Mouse (Mus musculus): ENCODE results near the gene Kcnk7. TPM values are rescaled to one million over a fixed set of nuclear protein-coding genes. Genes with fewer than 3 reads are reported as not detected.

Gene Kcnk7
- polyA plus RNA-seq (2017; shearing (Covaris generic)), result 2.1 TPM

DNA sequence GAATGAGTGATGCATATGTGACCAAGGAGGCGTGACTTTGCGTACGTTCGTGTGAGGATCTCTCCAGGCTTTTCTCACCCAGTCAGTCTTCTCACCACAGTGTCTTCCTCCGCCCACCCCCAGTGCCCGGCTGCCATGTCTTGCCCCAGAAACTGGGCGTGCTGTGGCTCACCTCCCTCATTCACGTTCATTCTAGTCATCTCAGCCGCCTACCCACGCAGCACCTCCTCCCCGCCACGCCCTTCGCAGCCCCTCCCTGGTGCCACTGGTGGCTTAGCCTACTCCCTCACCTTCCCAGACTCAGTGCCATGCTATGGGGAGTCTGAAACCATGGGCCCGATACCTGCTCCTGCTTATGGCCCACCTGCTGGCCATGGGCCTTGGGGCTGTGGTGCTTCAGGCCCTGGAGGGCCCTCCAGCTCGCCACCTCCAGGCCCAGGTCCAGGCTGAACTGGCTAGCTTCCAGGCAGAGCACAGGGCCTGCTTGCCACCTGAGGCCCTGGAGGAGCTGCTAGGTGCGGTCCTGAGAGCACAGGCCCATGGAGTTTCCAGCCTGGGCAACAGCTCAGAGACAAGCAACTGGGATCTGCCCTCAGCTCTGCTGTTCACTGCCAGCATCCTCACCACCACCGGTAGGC, at the start of gene Kcnk7:
Gene Kcnk7, plus strand, starts transcription at position 205 of the 638 bp plus-strand sequence.

DNA sequence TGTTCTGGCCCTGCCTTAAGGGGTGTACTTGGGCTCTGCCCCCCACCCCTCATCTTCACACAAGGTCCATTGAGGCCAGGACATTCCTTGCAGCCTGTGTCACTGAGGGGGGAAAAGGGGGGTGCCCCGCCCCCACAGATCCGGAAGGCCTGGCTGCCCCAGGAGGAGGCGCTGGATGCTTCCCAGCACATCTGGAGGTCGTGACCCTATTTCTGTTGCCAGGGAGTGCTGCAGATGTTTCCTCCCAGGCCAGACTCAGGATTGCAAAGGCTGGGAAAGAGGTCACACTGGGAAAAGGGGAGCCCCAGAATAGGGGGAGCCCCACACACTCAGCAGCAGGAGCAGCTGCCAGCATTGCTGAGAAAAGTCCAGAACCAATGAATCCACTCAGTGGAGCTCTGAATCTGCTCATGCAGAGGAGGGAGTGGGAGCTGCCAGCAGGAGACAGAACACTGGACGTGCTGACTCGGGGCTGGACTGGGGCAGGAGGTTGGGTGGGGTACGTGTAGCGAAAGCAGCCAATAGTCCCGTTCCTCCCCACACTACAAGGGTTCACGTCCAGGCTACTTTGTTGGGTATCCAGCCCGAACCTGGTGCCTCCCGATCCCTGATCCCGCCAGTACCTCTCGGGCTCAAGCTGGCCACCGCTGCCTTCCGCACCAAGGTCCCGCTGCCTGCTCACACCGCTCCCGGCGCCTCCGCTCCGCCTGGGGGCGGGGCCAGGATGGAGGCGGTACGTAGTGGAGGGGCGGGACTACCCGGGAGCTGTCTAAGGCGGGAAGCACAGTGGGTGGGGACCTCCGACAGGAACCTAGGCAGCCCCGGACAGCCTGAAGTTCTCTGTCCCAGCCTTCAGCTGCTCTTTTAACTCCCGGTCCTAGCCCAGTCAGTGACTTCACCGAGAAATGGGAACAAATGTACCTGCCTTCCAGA, 40.9 kb upstream of the Kcnk7 start, which contains the start of gene Sipa1:
Gene Sipa1, minus strand, starts transcription at position 727 of the 933 bp plus-strand sequence.

DNA sequence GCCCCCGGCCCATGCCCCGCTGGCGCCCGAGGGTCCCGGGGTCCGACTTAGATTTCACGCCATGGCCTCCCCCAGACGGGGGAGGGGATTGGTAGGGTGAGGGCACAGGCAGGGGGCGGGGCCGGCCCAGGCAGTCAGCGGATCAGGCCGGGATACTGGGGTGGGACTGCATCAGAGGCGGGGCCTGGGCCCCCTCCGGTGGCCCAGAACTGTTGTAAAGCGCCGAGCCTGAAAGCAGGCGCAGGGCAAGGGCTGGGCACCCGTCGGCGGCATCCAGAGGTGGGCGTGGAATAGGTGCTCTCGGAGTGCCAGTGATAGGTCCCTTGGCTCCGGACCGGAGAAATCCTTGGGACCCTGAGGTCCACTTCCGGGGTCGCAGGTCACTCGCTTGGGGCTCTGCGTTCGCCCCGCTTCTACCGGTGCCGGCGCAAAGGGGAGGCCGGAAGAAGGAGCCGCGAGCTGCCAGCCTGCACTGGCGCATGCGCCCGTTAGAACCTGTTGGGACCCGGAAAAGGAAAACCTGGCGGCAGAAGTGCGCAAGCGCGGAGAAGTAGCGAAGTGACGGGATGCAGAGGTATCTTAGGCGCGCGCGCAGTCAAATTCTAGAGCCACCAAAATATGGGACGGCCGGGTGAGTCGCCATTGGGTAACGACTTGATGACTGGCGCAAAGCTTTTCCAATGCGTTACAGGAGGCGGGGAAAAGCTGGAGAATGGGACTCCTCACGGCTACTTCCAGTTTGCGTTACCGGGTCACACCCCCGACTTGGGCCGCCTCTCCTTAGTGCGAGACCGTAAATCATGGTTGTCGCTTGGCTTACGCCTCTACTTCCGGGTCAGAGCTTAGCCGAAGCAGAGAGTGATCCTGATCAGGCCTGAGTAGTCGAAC, 15.7 kb upstream of the Kcnk7 start, which contains the start of the genes Map3k11 and Pcnx3:
Gene Map3k11, plus strand, starts transcription at position 543 of the 888 bp plus-strand sequence.
Gene Pcnx3, minus strand, starts transcription at position 709 of the 888 bp plus-strand sequence.

DNA sequence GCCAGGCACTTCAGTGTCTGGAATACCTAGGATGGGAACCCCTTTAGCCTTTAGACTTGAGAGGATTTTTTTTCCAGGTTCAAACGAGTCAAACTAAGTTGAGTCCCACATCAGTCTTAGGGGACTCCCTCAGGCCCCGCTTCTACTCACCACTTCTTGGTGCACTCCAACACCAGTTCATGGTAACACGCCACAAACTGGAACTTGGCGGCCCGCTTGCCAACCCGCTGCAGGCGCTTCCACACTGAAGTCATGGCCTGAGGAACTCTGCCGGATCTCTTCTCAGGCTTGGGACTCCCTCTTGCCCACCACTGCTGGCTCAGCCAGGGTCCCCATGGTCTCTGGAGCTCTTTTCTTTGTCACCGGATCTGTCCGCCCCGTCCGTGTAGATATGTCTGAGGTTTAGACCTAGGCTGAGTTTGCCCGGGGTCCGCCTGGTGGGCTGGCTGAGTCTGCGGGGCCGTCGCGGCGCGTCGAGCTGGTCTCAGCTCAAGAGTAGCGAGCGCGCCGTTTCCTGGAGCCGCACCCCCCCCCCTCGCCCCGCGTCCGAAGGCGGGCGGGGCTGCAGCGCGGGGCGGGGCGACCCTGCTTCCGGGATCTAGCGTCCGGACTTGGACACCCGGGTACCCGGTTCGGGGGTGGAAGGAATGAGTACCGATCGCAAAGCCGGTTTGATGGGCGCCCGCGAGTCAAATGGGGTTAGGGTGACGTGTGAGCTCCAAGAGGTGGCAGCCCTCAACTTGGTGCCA, 21.8 kb downstream of the Kcnk7 start, which contains the start of gene Ehbp1l1:
Gene Ehbp1l1, minus strand, starts transcription at position 551 of the 749 bp plus-strand sequence.

DNA sequence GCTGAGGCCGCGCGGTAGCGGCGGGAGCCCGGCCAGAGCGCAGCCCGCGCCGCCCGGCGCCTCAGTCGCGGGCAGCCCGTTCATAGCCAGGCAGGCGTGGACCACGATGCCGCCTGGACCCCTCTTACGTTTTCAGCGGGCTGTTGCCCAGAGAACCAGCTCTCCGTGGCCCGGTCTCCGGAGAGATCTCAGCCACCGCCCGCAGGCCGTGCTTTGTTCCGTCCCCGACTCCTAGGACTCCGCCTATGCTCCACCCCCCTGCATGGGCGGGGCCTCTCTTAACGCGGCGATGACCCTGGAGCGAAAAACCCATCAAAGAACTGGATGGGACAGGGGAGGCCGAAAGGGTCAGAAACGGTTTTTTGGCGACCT, 25.3 kb downstream of the Kcnk7 start, which contains the start of gene Fam89b:
Gene Fam89b, minus strand, starts transcription at position 210 of the 372 bp plus-strand sequence.

DNA sequence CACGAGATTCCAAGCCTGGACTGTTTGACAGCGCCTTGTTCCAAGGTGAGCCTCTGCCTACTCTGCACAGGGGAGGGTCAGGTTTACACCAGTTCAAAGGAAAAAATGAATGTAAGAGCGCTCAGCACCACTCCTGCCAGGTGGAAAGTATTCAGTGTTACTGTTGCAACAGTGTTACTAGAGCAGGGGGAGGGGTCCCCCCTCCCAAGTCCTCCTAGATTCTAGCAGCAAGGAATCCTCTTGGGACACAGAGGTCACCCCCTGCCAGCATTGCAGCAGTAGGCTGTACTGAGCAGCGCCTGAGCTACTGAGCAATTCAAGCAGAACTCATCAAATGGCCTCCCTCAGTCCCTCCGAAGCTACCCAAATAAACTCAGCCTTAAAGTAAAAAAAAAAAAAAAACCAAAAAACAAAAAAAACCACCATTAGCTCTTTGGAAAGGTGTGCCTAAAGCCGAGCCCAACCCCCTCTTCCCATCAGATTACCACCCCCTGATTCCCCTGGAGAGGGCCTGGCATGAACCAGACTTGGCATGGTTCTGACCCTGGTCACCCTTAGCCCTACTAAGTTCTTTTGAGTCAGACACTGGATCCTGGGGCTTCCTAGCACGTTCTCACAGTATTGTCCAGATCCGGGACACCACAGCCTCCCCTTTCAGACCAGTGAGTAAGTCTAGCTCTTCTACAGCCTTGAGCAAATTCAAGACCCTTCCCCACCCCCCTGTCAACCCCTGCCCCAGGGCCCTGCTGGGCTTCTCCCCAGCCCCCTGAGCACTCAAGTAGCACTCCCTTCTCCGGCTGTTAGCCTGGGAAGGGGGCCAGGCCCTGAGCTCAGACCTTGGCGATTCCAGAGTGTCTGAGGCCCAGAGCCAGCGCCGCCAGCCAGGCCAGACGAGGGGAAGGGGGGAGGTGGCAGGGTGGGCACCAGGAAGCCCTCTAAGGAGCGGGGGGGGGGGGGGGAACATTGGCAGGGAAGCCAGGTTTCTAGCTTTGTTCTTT, 36.5 kb downstream of the Kcnk7 start, which contains the start of gene Ltbp3:
Gene Ltbp3, plus strand, starts transcription at position 585 of the 998 bp plus-strand sequence.

Other genes with a start within 250 kb of the Kcnk7 start
- gene Ccdc85b, start 246.5 kb upstream of the Kcnk7 start, polyA plus RNA-seq (2017; shearing (Covaris generic)), result 6.3 TPM
- gene Fibp, start 243.8 kb upstream of the Kcnk7 start, polyA plus RNA-seq (2017; shearing (Covaris generic)), result 162 TPM
- gene Ctsw, start 235.9 kb upstream of the Kcnk7 start, polyA plus RNA-seq (2017; shearing (Covaris generic)), result 100 TPM
- gene Efemp2, start 230.4 kb upstream of the Kcnk7 start, polyA plus RNA-seq (2017; shearing (Covaris generic)), result 2.6 TPM
- 82.6 TPM for gene Mus81, start 216.0 kb upstream of the Kcnk7 start, polyA plus RNA-seq (2017; shearing (Covaris generic))
- 3,549 TPM for gene Cfl1, start 213.9 kb upstream of the Kcnk7 start, polyA plus RNA-seq (2017; shearing (Covaris generic))
- 0.39 TPM for gene 1700020D05Rik, start 200.6 kb upstream of the Kcnk7 start, polyA plus RNA-seq (2017; shearing (Covaris generic))
- gene Snx32, start 193.8 kb upstream of the Kcnk7 start, polyA plus RNA-seq (2017; shearing (Covaris generic)), result 21.9 TPM
- not detected for gene Ovol1, start 143.7 kb upstream of the Kcnk7 start, polyA plus RNA-seq (2017; shearing (Covaris generic))
- gene Ap5b1, start 136.3 kb upstream of the Kcnk7 start, polyA plus RNA-seq (2017; shearing (Covaris generic)), result 24.0 TPM
- gene Rnaseh2c, start 102.5 kb upstream of the Kcnk7 start, polyA plus RNA-seq (2017; shearing (Covaris generic)), result 148 TPM
- 62.2 TPM for gene Kat5, start 94.1 kb upstream of the Kcnk7 start, polyA plus RNA-seq (2017; shearing (Covaris generic))
- 178 TPM for gene Rela, start 66.9 kb upstream of the Kcnk7 start, polyA plus RNA-seq (2017; shearing (Covaris generic))
- 94.7 TPM for gene Sipa1, start 40.7 kb upstream of the Kcnk7 start, polyA plus RNA-seq (2017; shearing (Covaris generic))
- gene Map3k11, start 15.6 kb upstream of the Kcnk7 start, polyA plus RNA-seq (2017; shearing (Covaris generic)), result 28.2 TPM
- gene Pcnx3, start 15.5 kb upstream of the Kcnk7 start, polyA plus RNA-seq (2017; shearing (Covaris generic)), result 72.0 TPM
- gene Ehbp1l1, start 21.9 kb downstream of the Kcnk7 start, polyA plus RNA-seq (2017; shearing (Covaris generic)), result 81.7 TPM
- gene Fam89b, start 25.3 kb downstream of the Kcnk7 start, polyA plus RNA-seq (2017; shearing (Covaris generic)), result 67.5 TPM
- 0.12 TPM for gene Ltbp3, start 36.5 kb downstream of the Kcnk7 start, polyA plus RNA-seq (2017; shearing (Covaris generic))
- 84.4 TPM for gene Scyl1, start 67.1 kb downstream of the Kcnk7 start, polyA plus RNA-seq (2017; shearing (Covaris generic))
- 341 TPM for gene Frmd8, start 170.9 kb downstream of the Kcnk7 start, polyA plus RNA-seq (2017; shearing (Covaris generic))
- gene Slc25a45, start 173.4 kb downstream of the Kcnk7 start, polyA plus RNA-seq (2017; shearing (Covaris generic)), result 49.6 TPM
- 0.65 TPM for gene Tigd3, start 189.8 kb downstream of the Kcnk7 start, polyA plus RNA-seq (2017; shearing (Covaris generic))
- gene Dpf2, start 208.6 kb downstream of the Kcnk7 start, polyA plus RNA-seq (2017; shearing (Covaris generic)), result 210 TPM
- gene Cdc42ep2, start 220.4 kb downstream of the Kcnk7 start, polyA plus RNA-seq (2017; shearing (Covaris generic)), result 0.34 TPM

All from inflammation-experienced regulatory T-cells, adult 16 weeks (primary cell).